Mouse (Mus musculus) c-Kit-positive CD71-positive TER-119-positive erythroid progenitor cells, embryonic 14.5 days (primary cell): ENCODE data around the gene 4930447C04Rik.

Experiments used
- DNase-seq: peaks from one replicate; pipeline ENCODE4 v3.0.0-alpha.2; 2013; ENCODE audit warnings: low spot score

Gene 4930447C04Rik

GRCm38 (mm10) chr12:72940071-72940821, at the start of gene 4930447C04Rik:
4930447C04Rik (minus strand) TSS chr12:72940774.
- DNase-seq: no peak

GRCm38 (mm10) chr12:72983071-72983857, 42.7 kb upstream of the 4930447C04Rik start:
- DNase-seq: no peak

- DNase-seq: no peak
Measured at GRCm38 (mm10) chr12:72982616-72983015, 42.0 kb upstream of the 4930447C04Rik start.

GRCm38 (mm10) chr12:72979236-72979635, 38.7 kb upstream of the 4930447C04Rik start:
- DNase-seq: no peak

- no peak for DNase-seq
Measured at GRCm38 (mm10) chr12:72977851-72978250, 37.3 kb upstream of the 4930447C04Rik start.

GRCm38 (mm10) chr12:72976718-72977117, 36.1 kb upstream of the 4930447C04Rik start:
- DNase-seq: peak; percentile 43

- no peak for DNase-seq
Measured at GRCm38 (mm10) chr12:72976172-72976571, 35.6 kb upstream of the 4930447C04Rik start.

GRCm38 (mm10) chr12:72973161-72973560, 32.6 kb upstream of the 4930447C04Rik start:
- no peak for DNase-seq

- DNase-seq: no peak
Measured at GRCm38 (mm10) chr12:72970620-72971019, 30.0 kb upstream of the 4930447C04Rik start.

- no peak for DNase-seq
Measured at GRCm38 (mm10) chr12:72967541-72967940, 27.0 kb upstream of the 4930447C04Rik start.

- no peak for DNase-seq
Measured at GRCm38 (mm10) chr12:72962761-72963160, 22.2 kb upstream of the 4930447C04Rik start.

- no peak for DNase-seq
Measured at GRCm38 (mm10) chr12:72958446-72958845, 17.9 kb upstream of the 4930447C04Rik start.

GRCm38 (mm10) chr12:72957829-72958424, 17.4 kb upstream of the 4930447C04Rik start:
- DNase-seq: no peak

- DNase-seq: no peak
Measured at GRCm38 (mm10) chr12:72954906-72955305, 14.3 kb upstream of the 4930447C04Rik start.

- DNase-seq: no peak
Measured at GRCm38 (mm10) chr12:72953858-72954257, 13.3 kb upstream of the 4930447C04Rik start.

- no peak for DNase-seq
Measured at GRCm38 (mm10) chr12:72953089-72953488, 12.5 kb upstream of the 4930447C04Rik start.

GRCm38 (mm10) chr12:72947335-72947734, 6.8 kb upstream of the 4930447C04Rik start:
- DNase-seq: no peak

- no peak for DNase-seq
Measured at GRCm38 (mm10) chr12:72946805-72947204, 6.2 kb upstream of the 4930447C04Rik start.

- no peak for DNase-seq
Measured at GRCm38 (mm10) chr12:72946064-72946395, 5.5 kb upstream of the 4930447C04Rik start.

- DNase-seq: no peak
Measured at GRCm38 (mm10) chr12:72945301-72946063, 4.9 kb upstream of the 4930447C04Rik start.

- no peak for DNase-seq
Measured at GRCm38 (mm10) chr12:72944411-72945225, 4.0 kb upstream of the 4930447C04Rik start.
